Mouse (Mus musculus): Measurements from ENCODE around the gene Tmbim6.

GRCm38 (mm10) chr15:99440816-99441457, 48.3 kb downstream of the Tmbim6 start:
- TF ChIP-seq POLR2A (IDR thresholded peaks at IDR 0.05; ENCODE audit: low read depth, low read length) (no peak), CTCF (IDR thresholded peaks at IDR 0.05; ENCODE audit: extremely low read depth, insufficient read depth, insufficient read length, insufficient replicate concordance) (no peak)

Measured in spleen, adult 2 months (tissue).